Mouse (Mus musculus) CD8-positive naive resting alpha-beta T cell, adult 2 months (primary cell): ENCODE measurements around the gene Glod4.

Source experiments
- DNase-seq, 2 experiments: peaks; one replicate each; pipeline ENCODE4 v3.0.0; 2022; ENCODE audit warnings: low read depth in 2 of 2, low spot score in 2 of 2

Glod4 gene

GRCm38 (mm10) chr11:76148055-76149008, 95.2 kb downstream of the Glod4 start:
- DNase-seq, result no peak

- no peak for DNase-seq
These were observed 97.1 kb downstream of the Glod4 start for GRCm38 (mm10) chr11:76146187-76147010.

GRCm38 (mm10) chr11:76145169-76145568, 98.4 kb downstream of the Glod4 start:
- DNase-seq, result no peak

- no peak for DNase-seq
These were observed 99.1 kb downstream of the Glod4 start for GRCm38 (mm10) chr11:76144386-76144785.

DNA sequence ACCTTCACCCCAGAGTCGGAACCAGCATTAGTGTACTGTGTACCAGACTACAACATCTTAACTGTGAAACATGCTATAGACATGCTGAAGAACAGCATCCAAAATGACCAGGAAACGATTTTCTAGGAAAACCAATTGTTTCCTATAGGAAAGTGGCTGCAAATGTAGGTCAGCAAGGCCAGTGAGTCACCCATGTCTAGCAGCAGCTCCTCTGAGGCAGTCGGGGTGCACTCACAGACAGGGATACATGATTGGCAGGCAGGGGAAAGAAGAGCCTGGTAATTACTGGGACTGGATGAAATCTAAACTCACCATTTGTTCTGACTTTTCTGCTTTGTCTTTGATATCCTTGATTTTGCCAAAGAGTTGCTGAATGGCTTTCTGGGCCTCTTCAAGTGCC, 105.5 kb downstream of the Glod4 start:
- DNase-seq, result no peak

DNA sequence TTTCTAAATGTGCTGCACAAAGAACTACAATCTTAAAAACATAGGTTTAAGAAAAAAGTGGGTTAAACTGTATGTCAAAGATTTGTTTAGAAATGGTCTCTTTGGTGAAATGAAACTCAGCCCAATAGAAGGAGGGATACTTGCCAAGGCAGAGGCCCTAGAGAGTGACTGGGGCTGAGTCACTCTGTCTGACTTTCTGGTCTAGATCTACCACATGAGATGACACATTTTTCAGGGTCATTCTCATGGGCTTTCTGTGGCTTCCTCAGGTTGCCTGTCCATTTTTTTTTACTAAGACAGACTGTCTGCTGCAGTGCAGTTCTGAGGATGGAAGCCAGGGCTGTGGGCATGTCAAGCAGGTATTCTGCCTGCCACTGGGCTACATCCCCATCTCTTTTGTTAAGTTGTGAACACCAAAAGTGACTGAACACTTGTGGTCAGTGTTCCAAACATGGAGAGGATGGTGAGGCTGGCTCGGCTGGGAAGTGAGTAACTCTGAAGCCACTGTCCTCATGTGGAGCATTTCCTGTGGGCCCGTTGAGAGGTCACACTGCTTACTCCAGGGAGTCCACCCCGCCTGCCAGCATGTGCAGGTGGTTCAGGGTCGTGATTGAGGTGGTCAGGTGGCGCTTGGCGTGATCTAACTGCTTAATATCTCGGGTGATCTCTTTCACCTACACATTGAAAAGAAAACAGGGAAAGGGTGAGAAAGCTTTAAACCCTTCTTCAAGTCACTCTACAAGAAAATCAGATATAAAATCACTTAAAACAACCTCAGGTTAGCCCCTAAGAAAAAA, 107.7 kb downstream of the Glod4 start:
- no peak for DNase-seq

- no peak for DNase-seq
These were observed 112.7 kb downstream of the Glod4 start for GRCm38 (mm10) chr11:76130859-76131258.

GRCm38 (mm10) chr11:76125386-76125785, 118.1 kb downstream of the Glod4 start:
- no peak for DNase-seq

DNA sequence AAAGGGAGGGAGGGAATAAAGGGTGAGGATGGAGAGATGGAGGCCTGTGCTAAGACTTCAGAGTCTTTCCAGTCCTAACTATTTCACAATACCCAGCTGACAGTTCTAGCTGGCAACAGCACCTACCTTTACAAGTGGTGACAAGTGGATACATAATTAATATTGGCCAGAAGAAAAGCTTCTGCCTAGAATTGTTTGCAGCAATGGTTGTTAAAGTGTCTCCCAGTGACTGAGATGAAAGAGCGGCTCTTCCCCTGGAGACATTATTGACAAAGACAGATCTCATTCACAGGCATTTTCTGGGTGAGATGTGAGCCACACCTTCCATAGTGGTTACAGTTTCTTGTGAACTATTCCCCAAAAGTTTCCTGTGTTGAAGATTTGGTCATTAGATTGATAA, 120.0 kb downstream of the Glod4 start:
- no peak for DNase-seq

GRCm38 (mm10) chr11:76122571-76122970, 121.0 kb downstream of the Glod4 start:
- no peak for DNase-seq

GRCm38 (mm10) chr11:76121086-76121485, 122.4 kb downstream of the Glod4 start:
- no peak for DNase-seq

GRCm38 (mm10) chr11:76120407-76120901, 123.1 kb downstream of the Glod4 start:
- DNase-seq, result no peak

- peak in 1 of 2 experiments; percentile 21 for DNase-seq
These were observed 133.1 kb downstream of the Glod4 start for GRCm38 (mm10) chr11:76110416-76110815.

DNA sequence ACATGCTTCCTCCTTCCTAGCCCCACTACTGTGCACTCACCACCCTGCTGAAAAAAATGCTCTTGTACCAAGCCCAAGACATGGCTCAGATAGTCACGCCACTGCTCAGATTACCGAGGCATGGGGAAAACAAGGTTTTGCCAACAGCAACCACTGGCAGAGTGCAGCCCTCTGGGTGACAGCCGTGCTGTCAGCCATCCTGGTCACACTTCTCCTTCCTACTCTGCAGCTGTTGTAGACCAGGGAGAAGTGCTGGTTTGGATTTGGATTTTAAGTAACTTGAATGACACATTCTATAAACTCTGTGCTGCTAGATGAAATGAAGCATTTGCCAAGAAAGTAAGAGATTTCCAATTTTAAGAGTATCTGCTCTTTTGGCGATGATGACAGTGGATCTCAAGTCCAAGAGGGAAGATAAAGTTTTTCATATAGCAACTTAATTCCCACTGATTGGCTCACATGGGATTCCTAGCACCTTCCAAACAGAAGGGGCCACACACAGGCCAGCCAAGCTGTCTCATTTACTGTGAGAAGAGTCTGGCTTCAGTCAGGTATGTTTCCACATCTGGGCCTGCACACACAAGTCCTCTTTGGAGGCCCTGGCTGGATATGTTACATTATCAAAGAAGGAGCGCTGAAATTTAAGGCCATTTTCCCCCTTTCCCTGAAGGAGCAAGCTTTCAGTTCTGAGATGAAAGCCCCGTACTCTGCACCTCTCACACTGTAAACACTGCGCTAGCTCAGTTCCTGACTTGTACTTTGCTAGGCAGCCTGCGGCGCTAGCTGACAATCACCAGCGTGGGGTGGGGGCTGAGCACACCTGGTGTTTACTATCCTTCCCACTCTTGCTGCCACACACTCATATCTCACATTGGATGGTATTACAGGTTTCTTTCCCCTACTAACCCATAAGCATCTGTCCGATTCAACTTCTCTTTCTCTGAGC, 136.7 kb downstream of the Glod4 start:
- no peak for DNase-seq

DNA sequence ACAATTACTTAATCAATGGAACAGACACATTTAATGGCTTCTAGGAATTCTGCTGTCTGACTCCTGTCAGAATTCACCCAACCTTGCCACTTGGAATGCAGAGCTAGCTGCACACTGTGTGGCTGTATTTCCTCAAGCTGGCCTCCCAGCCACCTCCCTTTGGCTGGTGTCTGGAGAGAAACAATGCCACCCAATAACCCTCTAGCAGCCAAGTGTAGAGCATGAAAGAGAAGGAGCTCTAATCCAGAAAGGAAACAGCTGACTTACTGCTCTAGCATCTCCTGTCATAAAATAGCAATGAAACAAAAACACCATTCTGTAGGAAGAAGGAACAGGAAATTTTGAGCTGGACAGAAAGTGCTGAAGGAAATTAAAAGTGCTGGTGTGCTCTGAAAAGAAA, 142.4 kb downstream of the Glod4 start:
- no peak for DNase-seq

GRCm38 (mm10) chr11:76099193-76099975, 144.1 kb downstream of the Glod4 start:
- no peak for DNase-seq

DNA sequence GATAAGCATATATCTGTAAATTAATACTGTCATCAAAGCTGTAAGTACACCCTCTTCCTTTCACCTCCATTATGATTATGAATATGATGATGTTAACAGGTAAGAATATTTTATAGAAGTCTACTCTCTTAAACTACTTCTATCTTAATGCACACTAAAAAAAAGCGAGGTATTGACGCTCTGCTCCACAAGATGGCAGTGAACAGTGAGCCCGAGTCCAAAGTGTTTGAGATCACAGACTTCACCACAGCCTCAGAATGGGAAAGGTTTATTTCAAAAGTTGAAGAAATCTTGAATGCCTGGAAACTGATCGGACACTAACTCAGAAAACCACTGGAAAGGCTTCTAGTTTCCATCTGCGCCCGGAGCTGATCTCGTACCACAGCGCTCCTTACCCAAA, 149.9 kb downstream of the Glod4 start:
- no peak for DNase-seq

DNA sequence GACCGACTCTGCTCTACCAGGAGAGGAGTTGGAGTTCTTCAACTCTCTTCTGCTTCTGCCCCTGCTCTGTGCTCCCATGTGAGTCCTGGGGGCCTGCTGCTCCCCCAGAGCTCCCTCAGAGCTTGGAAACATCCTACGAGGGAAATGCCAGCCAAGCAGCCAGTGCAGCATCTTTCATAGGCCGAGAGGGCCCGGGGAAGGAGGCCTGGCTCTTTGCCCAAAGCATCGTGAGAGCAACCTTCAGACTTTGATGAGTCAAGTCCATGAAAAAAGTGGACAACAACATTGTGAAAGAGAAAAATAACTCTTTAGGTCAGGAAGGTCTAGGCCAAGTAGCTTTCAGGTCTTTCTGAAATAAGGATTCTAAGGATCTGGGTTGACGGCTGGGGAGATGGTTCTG, 153.7 kb downstream of the Glod4 start:
- no peak for DNase-seq

DNA sequence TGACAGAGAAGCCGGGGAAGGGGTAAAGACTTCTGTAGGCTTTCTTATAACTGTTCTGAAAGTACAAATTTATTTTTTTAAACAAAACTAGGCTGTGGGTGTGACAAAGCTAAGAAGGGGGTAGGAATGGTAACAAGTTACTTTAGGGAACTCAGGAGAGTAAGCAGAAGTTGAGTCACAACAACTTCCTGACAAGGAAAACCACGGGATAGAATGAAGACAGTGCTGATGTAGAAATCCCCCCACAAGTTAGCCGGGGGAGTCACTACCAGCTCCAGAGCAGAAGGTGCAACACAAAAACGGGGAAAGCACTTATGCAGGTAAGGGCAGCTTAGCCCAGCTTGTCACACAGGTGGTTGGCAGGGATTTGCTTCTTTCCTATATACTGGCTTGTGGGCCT, 155.0 kb downstream of the Glod4 start:
- DNase-seq, result no peak
